Mouse (Mus musculus): ENCODE results near the gene Reln. TPM values are rescaled to one million over a fixed set of nuclear protein-coding genes. Genes with fewer than 3 reads are reported as not detected.

Reln gene
- polyA plus RNA-seq (2015; fragmentation: Nextera tagmentation; extraction: Ambion mirVana) = 2.8 and 3.2 TPM in 2 replicates

DNA sequence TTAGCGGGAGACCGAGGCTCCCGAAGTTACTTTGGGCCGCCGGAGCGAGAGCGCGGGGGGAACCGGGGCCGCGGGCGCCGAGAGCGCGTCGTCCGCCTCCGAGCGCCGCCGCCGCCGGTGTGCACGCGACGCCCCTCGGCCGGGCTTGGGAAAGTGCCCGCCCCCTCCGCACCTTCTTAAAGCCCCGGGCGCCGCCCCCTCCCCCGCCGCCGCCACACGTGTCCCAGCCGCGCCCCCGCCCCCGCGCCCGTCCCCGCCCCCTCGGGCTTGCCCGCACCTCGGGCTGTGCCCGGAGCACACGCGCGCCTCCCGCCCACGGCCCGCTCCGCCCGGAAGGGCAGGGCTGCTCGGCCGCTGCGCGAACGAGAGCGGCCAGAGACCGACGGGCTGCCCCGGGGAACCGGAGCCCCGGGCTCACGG lies at the start of gene Reln:
TSS of gene Reln (minus strand) at position 147 of the 420 bp plus-strand sequence.
- Histone ChIP-seq H3K27ac (no peak within 1 kb of the TSS), H3K4me1 (replicated peaks) (peaks cover 19% of the 10 kb centered on the region), H3K36me3 (no peaks in the 10 kb centered on the region), H3K4me2 (replicated peaks) (peak within 1 kb of the TSS; percentile 98), H3K27me3 (replicated peaks) (peaks cover 59% of the 10 kb centered on the region), H3K9ac (peak within 1 kb of the TSS; percentile 17; the same call in 1 of the 2 replicates), H3K9me3 (no peaks in the 10 kb centered on the region), H3K4me3 (replicated peaks) (peak within 1 kb of the TSS; percentile 51)
- peak; percentile 81 for ATAC-seq
- WGBS = under 1% methylated on average over 65 of the region's 68 CpGs

DNA sequence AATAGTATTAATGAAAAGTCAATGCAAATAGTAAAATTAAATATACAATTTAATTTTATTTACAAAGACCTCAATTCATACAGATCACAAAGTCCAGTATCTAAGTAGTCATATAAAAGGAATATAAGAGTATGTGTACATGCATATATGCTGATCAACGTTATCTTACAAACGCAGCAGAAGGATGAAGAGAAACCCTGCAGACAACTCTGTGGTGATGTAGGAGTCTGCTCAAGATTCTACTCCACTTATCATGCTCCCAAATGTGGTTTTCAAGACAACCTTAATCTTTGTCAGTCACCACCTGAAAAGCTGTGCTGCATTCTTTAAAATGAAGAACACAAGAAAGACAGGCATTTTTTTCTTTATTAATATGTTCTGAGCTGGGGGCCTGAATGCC lies 44.0 kb upstream of the Reln start:
- Histone ChIP-seq H3K9ac (no peak overlapping the region), H3K9me3 (no peaks in the 10 kb centered on the region), H3K4me1 (replicated peaks) (no peaks in the 10 kb centered on the region), H3K36me3 (no peaks in the 10 kb centered on the region), H3K27me3 (replicated peaks) (no peaks in the 10 kb centered on the region), H3K27ac (no peak overlapping the region), H3K4me3 (replicated peaks) (no peak overlapping the region), H3K4me2 (replicated peaks) (no peak overlapping the region)
- WGBS = 88% methylated on average over 2 of the region's 2 CpGs
- no peak for ATAC-seq

DNA sequence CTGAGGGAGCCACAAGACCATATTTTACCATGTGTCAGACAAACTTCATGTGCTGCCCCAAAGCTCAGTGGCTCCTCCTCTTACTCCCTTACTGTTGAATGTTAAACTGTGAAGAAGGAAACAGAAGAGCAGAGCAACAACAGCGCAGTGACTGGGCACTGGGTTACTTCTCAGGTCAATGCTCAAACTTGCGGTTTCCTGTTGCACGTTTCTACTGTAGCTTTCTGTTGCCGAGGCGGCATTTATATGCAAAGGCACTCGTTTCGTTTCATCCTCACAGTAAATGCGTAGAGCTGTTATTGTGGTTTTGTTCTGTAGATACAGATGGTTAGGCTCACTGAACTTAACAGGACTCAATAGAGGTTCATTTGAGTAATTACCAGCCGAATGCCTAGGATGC lies 16.0 kb upstream of the Reln start:
- Histone ChIP-seq H3K9me3 (no peaks in the 10 kb centered on the region), H3K4me2 (replicated peaks) (no peak overlapping the region), H3K27me3 (replicated peaks) (no peaks in the 10 kb centered on the region), H3K36me3 (no peaks in the 10 kb centered on the region), H3K27ac (no peak overlapping the region), H3K4me1 (replicated peaks) (no peaks in the 10 kb centered on the region), H3K9ac (no peak overlapping the region), H3K4me3 (replicated peaks) (no peak overlapping the region)
- ATAC-seq = no peak
- 73% methylated on average over 9 of the region's 9 CpGs for WGBS

DNA sequence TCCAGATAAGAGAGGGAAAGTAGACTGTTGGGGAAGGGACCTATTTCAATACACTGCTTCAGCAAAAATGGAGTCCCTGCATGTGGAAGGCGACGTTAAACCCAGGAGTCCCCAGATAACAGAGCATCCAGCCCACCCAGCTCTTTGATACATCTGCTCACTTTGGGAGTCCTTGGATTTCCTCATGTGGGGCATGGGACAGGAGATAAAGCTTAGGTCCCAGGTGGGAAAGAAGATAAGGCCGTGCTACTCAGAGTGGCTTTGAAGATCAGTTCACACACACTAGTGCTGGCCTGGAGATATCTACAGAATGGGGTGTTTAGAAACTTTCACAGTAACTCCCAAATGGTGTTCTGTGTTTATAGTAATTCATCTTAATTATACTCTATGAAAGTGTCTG lies 3.9 kb upstream of the Reln start:
- peak; percentile 67; the same call in 1 of the 2 replicates for ATAC-seq
- no peaks in the 10 kb centered on the region for H3K9me3 ChIP-seq
- peaks cover 19% of the 10 kb centered on the region for H3K4me1 ChIP-seq (replicated peaks)
- H3K27me3 ChIP-seq (replicated peaks) = peaks cover 38% of the 10 kb centered on the region
- H3K27ac ChIP-seq = no peak overlapping the region
- no peak overlapping the region for H3K9ac ChIP-seq
- no peak overlapping the region for H3K4me3 ChIP-seq (replicated peaks)
- H3K36me3 ChIP-seq = no peaks in the 10 kb centered on the region
- H3K4me2 ChIP-seq (replicated peaks) = no peak overlapping the region
- 74% methylated on average over 3 of the region's 3 CpGs for WGBS

DNA sequence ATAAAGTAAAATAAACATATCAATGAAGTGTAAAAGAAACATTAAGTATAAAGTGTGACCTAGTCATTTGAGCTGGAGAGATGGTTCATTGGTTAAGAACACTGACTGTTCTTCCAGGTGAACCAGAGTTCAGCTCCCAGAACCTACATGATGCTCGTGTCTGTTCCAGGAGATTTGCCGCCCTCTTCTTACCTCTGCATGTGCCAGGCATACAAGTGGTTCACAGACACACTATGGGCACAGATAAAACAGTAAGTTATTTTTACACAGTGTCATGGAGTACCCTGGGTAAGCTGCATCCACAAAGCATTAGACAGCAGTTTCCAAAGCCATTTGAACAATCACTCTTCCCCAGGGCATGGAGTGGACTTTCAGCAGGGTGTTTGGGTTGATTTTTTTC lies 3.2 kb upstream of the Reln start:
- H3K36me3 ChIP-seq = no peaks in the 10 kb centered on the region
- H3K9ac ChIP-seq = no peak overlapping the region
- no peak overlapping the region for H3K4me2 ChIP-seq (replicated peaks)
- no peaks in the 10 kb centered on the region for H3K9me3 ChIP-seq
- no peak overlapping the region for H3K4me3 ChIP-seq (replicated peaks)
- no peak for ATAC-seq
- no peak overlapping the region for H3K27ac ChIP-seq
- H3K4me1 ChIP-seq (replicated peaks) = peaks cover 19% of the 10 kb centered on the region
- H3K27me3 ChIP-seq (replicated peaks) = peaks cover 41% of the 10 kb centered on the region
- 86% methylated on average over 2 of the region's 2 CpGs for WGBS

DNA sequence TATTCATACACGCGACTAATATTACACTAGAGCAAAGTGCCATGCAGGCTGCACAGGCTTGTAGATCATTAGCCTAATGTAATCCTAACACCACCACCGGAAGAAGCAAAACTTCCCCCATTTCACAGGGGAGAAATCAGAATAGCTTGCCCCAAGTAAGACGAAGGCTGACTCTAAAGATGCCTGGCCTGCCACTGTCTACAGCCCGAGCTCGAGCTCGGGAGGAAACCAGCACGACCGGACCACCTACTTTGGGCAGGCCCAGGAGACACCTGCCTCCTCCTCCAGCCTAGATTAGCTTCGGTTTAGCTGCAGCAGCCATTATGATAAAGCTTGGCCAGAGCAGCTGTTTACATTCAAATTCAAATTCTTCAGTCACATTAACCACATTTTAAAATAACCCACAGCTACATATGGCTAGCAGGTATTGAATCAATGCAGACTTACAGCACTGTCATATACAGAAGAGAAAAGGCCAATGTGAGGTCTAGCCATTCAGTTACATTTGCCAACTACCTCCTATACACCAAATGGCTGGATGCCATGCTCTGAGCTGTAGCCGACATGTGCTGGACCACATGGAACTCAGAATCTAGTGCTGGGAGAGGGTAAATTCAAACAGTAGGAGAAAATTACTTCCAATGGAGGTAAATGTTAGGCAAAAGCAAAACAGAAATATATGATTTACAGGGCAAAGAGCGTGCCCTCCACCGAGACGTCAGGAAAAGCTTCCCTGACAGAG lies 1.6 kb upstream of the Reln start:
- peaks cover 54% of the 10 kb centered on the region for H3K27me3 ChIP-seq (replicated peaks)
- no peak overlapping the region for H3K27ac ChIP-seq
- peaks cover 19% of the 10 kb centered on the region for H3K4me1 ChIP-seq (replicated peaks)
- H3K4me2 ChIP-seq (replicated peaks) = 0 out of 2 replicates have a peak overlapping the region, but pooled peaks have one; percentile 98
- 32% methylated on average over 14 of the region's 14 CpGs for WGBS
- H3K9ac ChIP-seq = no peak overlapping the region
- 0 out of 2 replicates have a peak overlapping the region, but pooled peaks have one; percentile 51 for H3K4me3 ChIP-seq (replicated peaks)
- H3K36me3 ChIP-seq = no peaks in the 10 kb centered on the region
- no peak for ATAC-seq
- no peaks in the 10 kb centered on the region for H3K9me3 ChIP-seq

DNA sequence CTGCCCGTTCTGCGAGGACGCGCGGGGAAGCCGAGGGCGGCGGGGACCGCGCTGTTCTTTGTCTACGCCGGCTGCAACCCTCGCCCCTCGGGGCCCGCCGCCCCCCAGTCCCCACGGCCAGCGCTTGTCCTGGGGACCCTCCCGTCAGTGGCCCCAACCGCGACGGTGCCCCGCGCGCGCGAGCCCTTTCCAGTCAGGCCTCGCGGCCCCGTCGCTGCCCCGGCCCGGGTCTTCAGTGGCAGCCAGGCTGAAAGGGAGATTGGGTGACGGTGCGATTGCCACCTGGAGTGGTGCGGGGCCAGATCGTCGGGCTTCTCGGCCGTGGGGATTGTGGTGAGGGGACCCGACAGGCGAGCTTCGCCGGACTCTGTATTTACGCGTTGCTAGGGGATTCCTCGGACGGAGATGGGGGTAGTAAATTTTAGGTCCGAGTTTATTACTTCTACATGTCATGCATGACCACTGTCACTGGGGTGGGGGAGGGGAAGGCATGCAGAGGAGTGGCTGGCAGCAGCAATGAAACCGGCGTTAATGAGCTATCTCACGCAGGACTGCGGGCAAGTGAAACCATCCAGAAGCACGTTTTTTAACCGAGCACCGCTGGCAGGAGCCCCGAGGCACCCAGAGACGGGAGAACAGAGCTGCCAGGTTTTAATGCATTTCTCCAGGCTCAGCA lies 612 bp upstream of the Reln start:
- H3K27me3 ChIP-seq (replicated peaks) = peaks cover 59% of the 10 kb centered on the region
- no peaks in the 10 kb centered on the region for H3K36me3 ChIP-seq
- H3K9me3 ChIP-seq = no peaks in the 10 kb centered on the region
- H3K4me2 ChIP-seq (replicated peaks) = peak overlapping the region; percentile 98
- no peak overlapping the region for H3K27ac ChIP-seq
- 1% methylated on average over 57 of the region's 58 CpGs for WGBS
- peak overlapping the region; percentile 17; the same call in 1 of the 2 replicates for H3K9ac ChIP-seq
- H3K4me1 ChIP-seq (replicated peaks) = peaks cover 19% of the 10 kb centered on the region
- peak; percentile 35 for ATAC-seq
- peak overlapping the region; percentile 51 for H3K4me3 ChIP-seq (replicated peaks)

DNA sequence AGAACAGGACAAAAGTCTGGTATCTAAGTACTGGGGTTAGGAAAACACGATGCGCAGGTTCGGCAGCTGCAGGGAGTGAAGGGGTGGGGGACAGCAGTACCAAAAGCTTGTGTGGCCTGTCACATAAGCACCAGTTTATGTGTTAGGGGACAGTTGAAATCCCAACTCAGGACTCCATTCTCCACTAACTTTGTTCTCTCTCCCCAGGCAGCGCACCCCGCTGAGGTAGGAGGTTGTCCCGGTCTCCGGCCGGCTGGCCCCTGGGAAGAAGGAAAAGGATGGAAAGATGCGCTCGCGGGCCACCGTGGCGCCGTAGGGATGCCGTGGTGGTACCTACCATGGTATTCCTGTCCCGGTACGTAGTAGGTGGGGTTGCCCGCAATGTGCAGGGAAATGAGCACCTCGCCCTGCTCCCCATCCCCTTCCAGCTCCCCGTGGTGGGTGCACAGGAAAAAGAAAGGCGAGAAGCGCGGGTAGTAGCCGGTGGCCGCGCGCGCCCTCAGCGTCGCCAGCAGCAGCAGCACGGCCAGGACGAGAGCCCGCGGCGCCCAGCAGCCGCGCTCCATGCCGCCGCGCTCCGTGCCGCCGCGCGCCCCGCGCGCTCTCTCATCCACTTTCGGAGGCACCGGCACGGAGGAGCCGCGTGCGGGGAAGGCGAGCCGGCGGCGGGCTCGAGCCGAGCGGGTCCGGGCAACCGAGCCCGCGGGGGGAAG lies 503 bp downstream of the Reln start:
- ATAC-seq = peak; percentile 73
- peak overlapping the region; percentile 17; the same call in 1 of the 2 replicates for H3K9ac ChIP-seq
- under 1% methylated on average over 65 of the region's 65 CpGs for WGBS
- peaks cover 19% of the 10 kb centered on the region for H3K4me1 ChIP-seq (replicated peaks)
- peak overlapping the region; percentile 51 for H3K4me3 ChIP-seq (replicated peaks)
- H3K4me2 ChIP-seq (replicated peaks) = peak overlapping the region; percentile 98
- no peaks in the 10 kb centered on the region for H3K36me3 ChIP-seq
- H3K27me3 ChIP-seq (replicated peaks) = peaks cover 59% of the 10 kb centered on the region
- no peaks in the 10 kb centered on the region for H3K9me3 ChIP-seq
- H3K27ac ChIP-seq = no peak overlapping the region

DNA sequence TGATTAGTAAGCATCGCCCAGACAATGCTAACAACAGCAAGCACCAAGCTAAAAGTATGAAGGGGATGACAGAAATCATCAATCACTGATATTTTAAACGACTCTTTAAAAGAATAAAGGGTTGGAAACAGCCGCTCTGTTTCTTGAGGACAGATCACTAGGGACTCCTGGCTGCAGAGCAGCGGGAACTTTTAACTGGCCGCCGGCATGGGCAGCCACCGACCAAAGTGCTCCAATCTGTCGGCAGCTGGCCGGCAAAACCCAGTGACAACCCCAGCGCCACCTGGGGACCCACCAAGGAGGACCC lies 1.0 kb downstream of the Reln start:
- peaks cover 59% of the 10 kb centered on the region for H3K27me3 ChIP-seq (replicated peaks)
- peak overlapping the region; percentile 98 for H3K4me2 ChIP-seq (replicated peaks)
- no peaks in the 10 kb centered on the region for H3K36me3 ChIP-seq
- no peak overlapping the region for H3K9ac ChIP-seq
- H3K9me3 ChIP-seq = no peaks in the 10 kb centered on the region
- no peak for ATAC-seq
- H3K27ac ChIP-seq = no peak overlapping the region
- H3K4me1 ChIP-seq (replicated peaks) = peaks cover 19% of the 10 kb centered on the region
- WGBS = 1% methylated on average over 10 of the region's 10 CpGs
- H3K4me3 ChIP-seq (replicated peaks) = peak overlapping the region; percentile 51

DNA sequence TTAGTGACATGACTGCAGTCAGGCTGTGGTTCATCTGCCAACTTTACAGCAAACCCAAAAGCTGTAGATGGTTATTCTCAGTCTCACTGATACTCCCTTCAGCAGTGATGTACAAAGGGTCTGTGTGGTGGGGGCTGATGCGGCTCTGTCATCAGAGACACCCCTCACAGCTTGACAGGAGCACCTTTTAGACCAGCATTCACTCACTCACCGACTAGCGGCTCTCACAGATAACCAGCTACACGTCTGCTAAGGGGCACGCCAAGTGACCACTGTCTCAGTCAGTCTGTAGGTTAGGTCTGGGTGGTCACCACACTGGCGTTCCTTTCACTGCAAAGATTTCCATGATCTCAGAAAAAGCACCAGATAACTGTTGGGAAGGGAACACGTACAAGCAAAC lies 2.0 kb downstream of the Reln start:
- H3K27me3 ChIP-seq (replicated peaks) = peaks cover 59% of the 10 kb centered on the region
- H3K4me1 ChIP-seq (replicated peaks) = peaks cover 19% of the 10 kb centered on the region
- ATAC-seq = no peak
- H3K36me3 ChIP-seq = no peaks in the 10 kb centered on the region
- H3K4me2 ChIP-seq (replicated peaks) = no peak overlapping the region
- H3K9me3 ChIP-seq = no peaks in the 10 kb centered on the region
- no peak overlapping the region for H3K4me3 ChIP-seq (replicated peaks)
- no peak overlapping the region for H3K9ac ChIP-seq
- 70% methylated on average over 7 of the region's 7 CpGs for WGBS
- no peak overlapping the region for H3K27ac ChIP-seq

DNA sequence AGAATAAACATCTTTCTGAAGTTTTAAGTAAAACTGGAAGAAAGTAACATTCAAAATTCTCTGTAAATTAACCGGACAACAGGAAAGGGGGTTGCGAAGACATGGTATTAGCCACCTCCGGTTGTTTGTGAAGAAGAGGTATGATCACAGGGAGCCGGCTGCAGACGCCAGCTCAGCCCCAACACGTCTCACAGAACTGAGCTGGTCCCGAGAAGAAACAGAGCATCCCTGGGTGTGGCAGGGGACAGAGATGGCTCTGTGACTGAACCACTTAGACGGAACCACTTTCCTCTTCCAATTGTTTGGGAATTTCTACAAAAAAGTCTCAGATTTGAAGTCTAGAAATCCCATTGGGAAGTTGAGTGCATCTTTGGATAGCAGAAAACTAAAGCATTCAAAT lies 3.5 kb downstream of the Reln start:
- H3K36me3 ChIP-seq = no peaks in the 10 kb centered on the region
- no peak overlapping the region for H3K27ac ChIP-seq
- peaks cover 19% of the 10 kb centered on the region for H3K4me1 ChIP-seq (replicated peaks)
- no peak overlapping the region for H3K4me2 ChIP-seq (replicated peaks)
- WGBS = 74% methylated on average over 8 of the region's 8 CpGs
- no peak overlapping the region for H3K4me3 ChIP-seq (replicated peaks)
- H3K27me3 ChIP-seq (replicated peaks) = peaks cover 45% of the 10 kb centered on the region
- H3K9me3 ChIP-seq = no peaks in the 10 kb centered on the region
- no peak overlapping the region for H3K9ac ChIP-seq
- no peak for ATAC-seq

DNA sequence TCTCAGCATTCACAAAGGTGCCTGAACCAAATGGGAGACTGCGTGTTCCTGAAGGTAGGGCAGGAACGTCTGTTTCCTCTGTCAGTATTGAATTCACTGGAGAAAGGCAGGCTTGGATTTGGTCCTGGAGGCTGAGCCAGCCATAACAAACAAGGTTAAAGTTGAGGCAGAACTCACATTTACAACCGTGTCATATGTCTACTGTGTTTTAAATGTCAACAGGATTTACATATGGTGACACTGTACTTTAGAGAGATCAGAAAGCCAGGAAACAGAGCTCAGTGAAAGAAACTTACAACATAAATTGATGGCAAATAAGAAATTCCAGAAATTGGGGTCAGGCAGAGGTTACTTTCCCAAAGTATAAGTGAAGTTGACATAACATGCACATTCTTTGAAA lies 9.1 kb downstream of the Reln start:
- H3K27me3 ChIP-seq (replicated peaks) = peaks cover under 1% of the 10 kb centered on the region; the same call in 1 of the 2 replicates
- H3K9me3 ChIP-seq = no peaks in the 10 kb centered on the region
- ATAC-seq = no peak
- no peak overlapping the region for H3K4me2 ChIP-seq (replicated peaks)
- no peak overlapping the region for H3K27ac ChIP-seq
- H3K4me1 ChIP-seq (replicated peaks) = no peaks in the 10 kb centered on the region
- no peak overlapping the region for H3K9ac ChIP-seq
- no peak overlapping the region for H3K4me3 ChIP-seq (replicated peaks)
- WGBS = 44% methylated on average over 3 of the region's 3 CpGs
- no peaks in the 10 kb centered on the region for H3K36me3 ChIP-seq

Data from intestine, embryonic 15.5 days (tissue).